Mouse (Mus musculus): Measurements from ENCODE around the gene H2-DMa.

GRCm38 (mm10) chr17:34107109-34107867 lies 12.1 kb upstream of the H2-DMa start:
- no peak for TF ChIP-seq CTCF (IDR thresholded peaks at IDR 0.05; ENCODE audit: borderline replicate concordance, insufficient read depth, low read length)
- TF ChIP-seq POLR2A (IDR thresholded peaks at IDR 0.05; ENCODE audit: low read depth, low read length) = 0 out of 2 replicates have a peak, but pooled peaks have one; percentile 42

All from embryonic fibroblast, embryonic 13.5 days (primary cell).